Mouse (Mus musculus): Measurements from ENCODE around the gene Nup93. TPM values are rescaled to one million over a fixed set of nuclear protein-coding genes. Genes with fewer than 3 reads are reported as not detected.
"Not testable (repeated sequence)": the region's sequence is repeated elsewhere in the genome, so short reads cannot be mapped to it uniquely, and the experiment has no call there.

The Nup93 gene
- 13.4 and 18.2 TPM in 2 replicates for polyA plus RNA-seq (2015; fragmentation: Nextera tagmentation; extraction: Ambion mirVana)

- WGBS (ENCODE audit: insufficient replicate concordance), result under 1% methylated on average over 68 of the region's 68 CpGs
- DNase-seq (peak; percentile 99), ATAC-seq (peak; percentile 92)
- peak within 1 kb of the TSS; percentile 64 for H3K4me3 ChIP-seq (ENCODE audit: low read depth, low read length)
- peak within 1 kb of the TSS; percentile 69 for H3K9ac ChIP-seq (replicated peaks)
- peak within 1 kb of the TSS; percentile 83 for H3K27ac ChIP-seq (ENCODE audit: low read depth)
- TF ChIP-seq EP300 (IDR thresholded peaks at IDR 0.05; ENCODE audit: low read depth), result peak; percentile 70; the same call in 1 of the 2 replicates
- no peak for TF ChIP-seq CTCF (IDR thresholded peaks at IDR 0.05; ENCODE audit: low read depth)
- H3K4me1 ChIP-seq (ENCODE audit: insufficient read depth), result peaks cover 16% of the 10 kb centered on the region
- H3K9me3 ChIP-seq (ENCODE audit: low read length), result no peaks in the 10 kb centered on the region
- peak within 1 kb of the TSS; percentile 96 for H3K4me2 ChIP-seq (ENCODE audit: low read depth, low read length)
- no peaks in the 10 kb centered on the region for H3K36me3 ChIP-seq (replicated peaks; ENCODE audit: insufficient read depth, low read length)
- no peaks in the 10 kb centered on the region for H3K27me3 ChIP-seq (ENCODE audit: insufficient read depth, low read length)
Observed at GRCm38 (mm10) chr8:94214252-94215173, at the start of gene Nup93. Nup93 (plus strand) TSS chr8:94214564.

DNA sequence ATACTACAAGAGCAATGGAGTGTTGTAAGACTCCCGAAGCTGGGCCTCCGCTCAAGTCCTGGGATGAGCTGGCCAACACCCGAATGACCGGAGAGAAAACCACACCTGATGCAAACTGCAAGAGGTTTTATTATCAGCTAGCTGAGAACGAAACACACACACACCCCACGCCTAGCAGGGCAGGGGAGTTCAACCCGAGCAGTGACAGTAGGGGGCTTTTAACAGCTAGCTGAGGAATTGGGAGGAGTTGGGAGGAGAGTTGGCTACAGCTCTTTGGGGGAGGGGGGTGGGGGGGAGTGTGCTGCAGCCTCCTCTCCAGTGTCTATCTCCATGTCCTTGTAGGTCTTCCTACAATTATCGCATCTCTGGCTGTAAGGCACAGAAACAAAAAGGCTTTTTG is 48.6 kb upstream of the Nup93 start:
- H3K9me3 ChIP-seq (ENCODE audit: low read length); H3K4me2 ChIP-seq (ENCODE audit: low read depth, low read length); H3K27me3 ChIP-seq (ENCODE audit: insufficient read depth, low read length); H3K9ac ChIP-seq (replicated peaks); DNase-seq; ATAC-seq; H3K4me3 ChIP-seq (ENCODE audit: low read depth, low read length); H3K27ac ChIP-seq (ENCODE audit: low read depth); H3K36me3 ChIP-seq (replicated peaks; ENCODE audit: insufficient read depth, low read length): not testable (repeated sequence)
- WGBS (ENCODE audit: insufficient replicate concordance), result 66% methylated on average over 8 of the region's 8 CpGs
- peaks cover 21% of the 10 kb centered on the region for H3K4me1 ChIP-seq (ENCODE audit: insufficient read depth)

DNA sequence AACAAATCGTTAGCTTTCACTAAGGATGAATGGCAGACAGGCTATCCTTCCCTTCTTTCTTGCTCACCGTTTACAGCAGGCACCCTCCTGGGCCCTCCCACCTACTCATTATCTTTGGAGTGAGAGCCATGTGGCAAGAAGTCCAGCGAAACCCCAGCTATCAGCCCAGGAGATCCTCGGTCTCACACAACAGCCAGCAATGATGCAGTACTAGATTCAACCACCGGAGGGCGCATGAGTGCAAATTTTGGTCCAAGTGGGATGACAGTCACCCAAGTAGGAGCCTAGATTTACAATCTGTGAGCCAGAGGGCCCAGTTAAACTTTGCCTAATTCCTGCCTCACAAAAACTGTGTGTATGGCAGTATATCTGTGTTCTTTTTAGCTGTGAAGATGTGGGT is 47.1 kb upstream of the Nup93 start:
- no peak overlapping the region for H3K9ac ChIP-seq (replicated peaks)
- peak; percentile 94 for DNase-seq
- H3K27me3 ChIP-seq (ENCODE audit: insufficient read depth, low read length), result peaks cover 3% of the 10 kb centered on the region; the same call in 1 of the 2 replicates
- WGBS (ENCODE audit: insufficient replicate concordance), result 6% methylated on average over 6 of the region's 6 CpGs
- H3K36me3 ChIP-seq (replicated peaks; ENCODE audit: insufficient read depth, low read length), result no peaks in the 10 kb centered on the region
- no peak overlapping the region for H3K4me2 ChIP-seq (ENCODE audit: low read depth, low read length)
- no peaks in the 10 kb centered on the region for H3K9me3 ChIP-seq (ENCODE audit: low read length)
- H3K27ac ChIP-seq (ENCODE audit: low read depth), result no peak overlapping the region
- peaks cover 33% of the 10 kb centered on the region for H3K4me1 ChIP-seq (ENCODE audit: insufficient read depth)
- TF ChIP-seq CTCF (IDR thresholded peaks at IDR 0.05; ENCODE audit: low read depth) (peak; percentile 96), EP300 (IDR thresholded peaks at IDR 0.05; ENCODE audit: low read depth) (no peak)
- H3K4me3 ChIP-seq (ENCODE audit: low read depth, low read length), result no peak overlapping the region
- no peak for ATAC-seq

DNA sequence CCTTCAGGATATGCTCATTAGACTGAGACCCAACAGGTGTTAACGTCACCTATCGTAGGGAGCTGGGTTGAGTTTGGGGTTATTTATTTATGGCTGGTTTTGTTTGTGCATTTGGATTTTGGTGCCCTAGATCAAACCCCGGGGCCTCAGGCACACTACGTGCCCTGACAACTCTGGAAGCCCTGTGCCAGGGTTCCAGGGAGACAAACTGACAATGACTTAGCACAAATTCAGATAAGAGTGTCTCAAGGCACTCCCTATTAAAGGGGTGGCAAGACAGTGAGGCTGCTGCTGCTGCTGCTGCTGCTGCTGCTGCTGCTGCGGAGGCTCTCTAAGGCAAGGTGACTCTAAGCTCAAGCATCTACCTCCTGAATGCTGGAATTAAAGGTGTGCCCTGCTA is 44.8 kb upstream of the Nup93 start:
- no peaks in the 10 kb centered on the region for H3K36me3 ChIP-seq (replicated peaks; ENCODE audit: insufficient read depth, low read length)
- peaks cover 3% of the 10 kb centered on the region; the same call in 1 of the 2 replicates for H3K27me3 ChIP-seq (ENCODE audit: insufficient read depth, low read length)
- peak overlapping the region; percentile 96 for H3K27ac ChIP-seq (ENCODE audit: low read depth)
- no peaks in the 10 kb centered on the region for H3K9me3 ChIP-seq (ENCODE audit: low read length)
- ATAC-seq, result no peak
- peaks cover 34% of the 10 kb centered on the region for H3K4me1 ChIP-seq (ENCODE audit: insufficient read depth)
- peak overlapping the region; percentile 92 for H3K9ac ChIP-seq (replicated peaks)
- TF ChIP-seq EP300 (IDR thresholded peaks at IDR 0.05; ENCODE audit: low read depth), result peak; percentile 76
- TF ChIP-seq CTCF (IDR thresholded peaks at IDR 0.05; ENCODE audit: low read depth), result no peak
- no peak for DNase-seq
- 62% methylated on average over 5 of the region's 5 CpGs for WGBS (ENCODE audit: insufficient replicate concordance)
- peak overlapping the region; percentile 29 for H3K4me3 ChIP-seq (ENCODE audit: low read depth, low read length)
- H3K4me2 ChIP-seq (ENCODE audit: low read depth, low read length), result peak overlapping the region; percentile 78

DNA sequence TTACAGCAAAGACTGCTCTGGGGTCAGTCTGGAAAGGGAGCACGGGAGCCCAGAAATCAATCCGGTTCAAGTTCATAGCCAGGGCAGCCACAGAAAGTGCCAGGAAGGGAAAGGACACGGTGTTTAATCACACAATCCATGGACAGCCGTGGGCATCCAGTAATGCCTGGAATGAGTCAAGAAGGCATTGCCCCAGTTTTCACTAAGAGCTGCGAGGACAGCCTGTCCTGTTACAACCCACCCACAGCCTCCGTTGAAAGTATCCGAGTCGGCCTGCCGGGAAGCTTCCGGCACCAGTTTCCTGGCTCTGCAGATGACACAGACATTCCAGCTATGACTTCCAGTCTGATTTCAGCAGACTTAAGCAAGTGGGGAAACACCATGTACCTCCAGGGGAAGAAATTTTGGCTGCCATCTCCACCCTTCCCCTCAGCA is 43.0 kb upstream of the Nup93 start:
- peaks cover 3% of the 10 kb centered on the region; the same call in 1 of the 2 replicates for H3K27me3 ChIP-seq (ENCODE audit: insufficient read depth, low read length)
- peak overlapping the region; percentile 81 for H3K4me3 ChIP-seq (ENCODE audit: low read depth, low read length)
- peak overlapping the region; percentile 96 for H3K27ac ChIP-seq (ENCODE audit: low read depth)
- TF ChIP-seq EP300 (IDR thresholded peaks at IDR 0.05; ENCODE audit: low read depth) (peak; percentile 72), CTCF (IDR thresholded peaks at IDR 0.05; ENCODE audit: low read depth) (no peak)
- H3K4me2 ChIP-seq (ENCODE audit: low read depth, low read length), result peak overlapping the region; percentile 78
- H3K9me3 ChIP-seq (ENCODE audit: low read length), result no peaks in the 10 kb centered on the region
- peaks cover 37% of the 10 kb centered on the region for H3K4me1 ChIP-seq (ENCODE audit: insufficient read depth)
- peak overlapping the region; percentile 92 for H3K9ac ChIP-seq (replicated peaks)
- 25% methylated on average over 10 of the region's 10 CpGs for WGBS (ENCODE audit: insufficient replicate concordance)
- ATAC-seq, result 0 out of 2 replicates have a peak, but pooled peaks have one; percentile 1
- H3K36me3 ChIP-seq (replicated peaks; ENCODE audit: insufficient read depth, low read length), result no peaks in the 10 kb centered on the region
- peak; percentile 66 for DNase-seq

DNA sequence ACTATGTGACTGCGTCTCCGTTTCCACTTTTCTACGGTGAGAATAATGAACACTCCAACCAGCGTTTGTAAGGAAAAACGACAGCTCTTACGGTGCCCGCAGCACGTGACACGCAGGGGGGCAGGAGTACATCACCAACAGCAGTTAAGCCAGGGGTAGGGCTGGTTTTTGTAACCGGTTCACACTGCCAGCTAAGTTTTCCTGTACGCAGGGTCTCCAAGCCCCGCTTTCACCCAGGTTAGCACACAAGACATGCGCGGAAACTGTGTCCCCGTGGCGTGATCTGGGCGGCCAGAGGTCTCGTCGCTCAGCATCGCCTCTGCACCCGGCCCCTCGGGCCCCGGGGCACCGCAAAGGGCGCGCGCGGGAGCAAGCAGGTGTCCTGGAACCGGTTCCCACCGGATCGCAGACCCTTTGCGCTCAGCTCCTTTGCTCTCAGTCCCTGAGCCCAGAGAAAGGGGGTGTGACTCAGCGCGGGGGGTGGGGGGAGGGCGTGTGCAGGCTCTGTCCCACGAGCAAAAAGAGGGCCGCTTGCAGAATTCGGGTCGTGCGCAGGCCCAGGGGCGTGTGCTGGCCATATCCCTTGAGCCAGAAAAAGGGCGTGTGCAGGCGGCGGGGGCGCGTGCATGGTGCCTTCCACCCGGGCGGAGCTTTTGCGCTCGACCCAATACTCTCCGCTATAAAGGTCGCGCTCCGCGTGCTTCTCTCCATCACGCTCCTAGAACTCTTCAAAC is 42.1 kb upstream of the Nup93 start, which contains the start of gene Mt2:
Mt2 (plus strand) TSS at position 590 of the 734 bp plus-strand sequence.
- ATAC-seq (peak; percentile 88), DNase-seq (peak; percentile 95)
- peak within 1 kb of the TSS; percentile 78 for H3K4me2 ChIP-seq (ENCODE audit: low read depth, low read length)
- peak within 1 kb of the TSS; percentile 81 for H3K4me3 ChIP-seq (ENCODE audit: low read depth, low read length)
- peak within 1 kb of the TSS; percentile 96 for H3K27ac ChIP-seq (ENCODE audit: low read depth)
- no peaks in the 10 kb centered on the region for H3K9me3 ChIP-seq (ENCODE audit: low read length)
- TF ChIP-seq CTCF (IDR thresholded peaks at IDR 0.05; ENCODE audit: low read depth) (no peak), EP300 (IDR thresholded peaks at IDR 0.05; ENCODE audit: low read depth) (peak; percentile 80)
- peak within 1 kb of the TSS; percentile 92 for H3K9ac ChIP-seq (replicated peaks)
- H3K4me1 ChIP-seq (ENCODE audit: insufficient read depth), result peaks cover 35% of the 10 kb centered on the region
- WGBS (ENCODE audit: insufficient replicate concordance), result under 1% methylated on average over 56 of the region's 56 CpGs
- H3K36me3 ChIP-seq (replicated peaks; ENCODE audit: insufficient read depth, low read length), result no peaks in the 10 kb centered on the region
- peaks cover 3% of the 10 kb centered on the region; the same call in 1 of the 2 replicates for H3K27me3 ChIP-seq (ENCODE audit: insufficient read depth, low read length)
